In genomic region chr3:121790442-121790841, GRCm38 (mm10) we compare ENCODE assay signal across 15 mouse cellular contexts. TPM values are rescaled to one million over a fixed set of nuclear protein-coding genes. Genes with fewer than 3 reads are reported as not detected.
DNase-seq lines count a peak whose midpoint lies in the region; ATAC-seq lines count a peak whose summit lies in the region.
"Had no signal": no experiment of that assay in that cellular context is flagged by ENCODE, and none has a peak within 500 bp of the region (broad histone marks: within the 10 kb centered on the region; RNA-seq: fewer than 3 reads in every experiment).

No protein-coding gene starts in this region.

- no peaks in the 10 kb centered on the region; the same call in 1 of the 2 replicates for H3K4me1 ChIP-seq in neural tube, embryonic 11.5 days (ENCODE audit: control insufficient read depth, insufficient read depth, low read length)
- no peaks in the 10 kb centered on the region; the same call in 1 of the 2 replicates for H3K4me1 ChIP-seq in hindbrain, embryonic 12.5 days
- H3K4me1 ChIP-seq in midbrain, embryonic 15.5 days: no peaks in the 10 kb centered on the region
- H3K4me1 ChIP-seq: limb, embryonic 15.5 days had no signal

- no peaks in the 10 kb centered on the region for H3K9me3 ChIP-seq in neural tube, embryonic 11.5 days (ENCODE audit: control insufficient read depth, low read length)
- H3K9me3 ChIP-seq in hindbrain, embryonic 12.5 days (replicated peaks): no peaks in the 10 kb centered on the region
- no peaks in the 10 kb centered on the region for H3K9me3 ChIP-seq in midbrain, embryonic 15.5 days
- H3K9me3 ChIP-seq: heart, embryonic 15.5 days; limb, embryonic 15.5 days had no signal

- WGBS in neural tube, embryonic 11.5 days: 45% methylated on average over 5 of the region's 5 CpGs
- WGBS in hindbrain, embryonic 12.5 days: 48% methylated on average over 5 of the region's 5 CpGs
- WGBS in midbrain, embryonic 15.5 days: 40% methylated on average over 5 of the region's 5 CpGs

- DNase-seq in neural tube, embryonic 11.5 days (ENCODE audit: low spot score): no peak
- DNase-seq in neural tube, embryonic 10.5 days (ENCODE audit: extremely low spot score, low spot score): no peak
- no peak for DNase-seq in heart, adult 8-10 months (ENCODE audit: low spot score)
- DNase-seq in adipocyte (ENCODE audit: low spot score): no peak
- DNase-seq: cerebellum, adult 2 months; kidney, postnatal 36 days; lung, postnatal 10 days; right cerebral cortex, postnatal 4 days; thymus, adult 2 months had no signal

- no peak overlapping the region for H3K27ac ChIP-seq in neural tube, embryonic 11.5 days (ENCODE audit: low read depth, low read length)
- no peak overlapping the region for H3K27ac ChIP-seq in hindbrain, embryonic 12.5 days
- H3K27ac ChIP-seq in midbrain, embryonic 15.5 days: 0 out of 2 replicates have a peak overlapping the region, but pooled peaks have one; percentile 38
- H3K27ac ChIP-seq: heart, embryonic 15.5 days; limb, embryonic 15.5 days had no signal

- no peaks in the 10 kb centered on the region for H3K36me3 ChIP-seq in neural tube, embryonic 11.5 days (ENCODE audit: control insufficient read depth, insufficient read depth, low read length)
- no peaks in the 10 kb centered on the region for H3K36me3 ChIP-seq in hindbrain, embryonic 12.5 days
- H3K36me3 ChIP-seq in midbrain, embryonic 15.5 days (replicated peaks): no peaks in the 10 kb centered on the region

- H3K4me2 ChIP-seq in neural tube, embryonic 11.5 days (ENCODE audit: low read depth): no peak overlapping the region
- H3K4me2 ChIP-seq in hindbrain, embryonic 12.5 days (replicated peaks): no peak overlapping the region
- no peak overlapping the region for H3K4me2 ChIP-seq in midbrain, embryonic 15.5 days
- H3K4me2 ChIP-seq: heart, embryonic 15.5 days; limb, embryonic 15.5 days had no signal

- H3K4me3 ChIP-seq in neural tube, embryonic 11.5 days (ENCODE audit: low read depth, low read length): no peak overlapping the region
- no peak overlapping the region for H3K4me3 ChIP-seq in hindbrain, embryonic 12.5 days
- H3K4me3 ChIP-seq in midbrain, embryonic 15.5 days: no peak overlapping the region
- H3K4me3 ChIP-seq: heart, embryonic 15.5 days; limb, embryonic 15.5 days had no signal

- ATAC-seq in neural tube, embryonic 11.5 days (ENCODE audit: insufficient read depth, low FRiP score, low TSS enrichment): peak; percentile 75
- peak; percentile 80 for ATAC-seq in hindbrain, embryonic 12.5 days (ENCODE audit: low FRiP score)
- ATAC-seq in midbrain, embryonic 15.5 days (replicated peaks): peak; percentile 80
- no peak for ATAC-seq in inflammation-experienced regulatory T-cells, adult 6 months
- ATAC-seq: activated CD4-positive, CD25-positive, alpha-beta regulatory T cell, adult 4 months had no signal

- H3K27me3 ChIP-seq in neural tube, embryonic 11.5 days (ENCODE audit: control insufficient read depth, insufficient read depth, low read length): no peaks in the 10 kb centered on the region
- H3K27me3 ChIP-seq in hindbrain, embryonic 12.5 days: no peaks in the 10 kb centered on the region
- H3K27me3 ChIP-seq in midbrain, embryonic 15.5 days (replicated peaks): no peaks in the 10 kb centered on the region
- H3K27me3 ChIP-seq: heart, embryonic 15.5 days; limb, embryonic 15.5 days had no signal

- no peak overlapping the region for H3K9ac ChIP-seq in neural tube, embryonic 11.5 days (ENCODE audit: low read length)
- no peak overlapping the region for H3K9ac ChIP-seq in hindbrain, embryonic 12.5 days
- no peak overlapping the region for H3K9ac ChIP-seq in midbrain, embryonic 15.5 days
- H3K9ac ChIP-seq: heart, embryonic 15.5 days; limb, embryonic 15.5 days had no signal

RNA-seq across cellular contexts. Expression of gene Abcd3, which starts 24.7 kb away (rescaled TPM):
- polyA plus RNA-seq in neural tube, embryonic 11.5 days (2014; fragmentation: Nextera tagmentation; extraction: Ambion mirVana): 59.4 and 61.7 TPM in 2 replicates
- 65.3 and 72.3 TPM in 2 replicates for polyA plus RNA-seq in hindbrain, embryonic 12.5 days (2016; fragmentation: Nextera tagmentation; extraction: Ambion mirVana)
- polyA plus RNA-seq in midbrain, embryonic 15.5 days (2015; fragmentation: Nextera tagmentation; extraction: Ambion mirVana): 65.6 and 70.8 TPM in 2 replicates
- total RNA-seq in heart, adult 8-10 months (2022): 10 to 100 TPM; 77.8 to 82.1 (median 79.9) TPM
- 10 to 100 TPM in 2 of 3 experiments, 1 to 10 TPM in 1; 9.1 to 16.0 (median 11.7) TPM for polyA plus RNA-seq in inflammation-experienced regulatory T-cells, adult 6 months (2017; shearing (Covaris generic))
